Mouse (Mus musculus) forebrain, embryonic 14.5 days (tissue): ENCODE results near the gene Tmem151a. TPM values are rescaled to one million over a fixed set of nuclear protein-coding genes. Genes with fewer than 3 reads are reported as not detected.
A peak's percentile ranks its signal among the peaks of the same experiment; 100 is the strongest.

ENCODE experiments used
- ATAC-seq: fragments of 200-750 bp; cut with Nextera tagmentation; 2 replicates; pipeline ENCODE4 v1.8.0; 2017; ENCODE audit warnings: mild to moderate bottlenecking, moderate library complexity
- DNase-seq: peaks from one replicate; pipeline ENCODE4 v3.0.0-alpha.2; 2015; ENCODE audit warnings: low spot score
- H3K27ac ChIP-seq: fragments of 300-500 bp; sonication (generic); 2 replicates; pipeline ENCODE4 v1.5.1; 2014; ENCODE audit warnings: low read depth, mild to moderate bottlenecking, control low read depth, low read length, moderate library complexity
- H3K27me3 ChIP-seq: fragments of 300-500 bp; sonication (generic); replicated peaks from 2 replicates; pipeline ENCODE4 v1.6.1; 2014; ENCODE audit warnings: low read length, control low read depth, mixed read lengths; ENCODE audit not compliant: control insufficient read depth, insufficient read depth
- H3K36me3 ChIP-seq: fragments of 300-500 bp; sonication (generic); 2 replicates; pipeline ENCODE4 v1.6.1; 2014; ENCODE audit warnings: low read length, control low read depth; ENCODE audit not compliant: control insufficient read depth, insufficient read depth
- H3K4me1 ChIP-seq: fragments of 300-500 bp; sonication (generic); 2 replicates; pipeline ENCODE4 v1.6.1; 2014; ENCODE audit warnings: antibody characterized with exemption, low read length, control low read depth; ENCODE audit not compliant: control insufficient read depth, insufficient read depth
- H3K4me2 ChIP-seq: fragments of 300-500 bp; sonication (generic); 2 replicates; pipeline ENCODE4 v1.6.1; 2014; ENCODE audit warnings: mild to moderate bottlenecking, control low read depth, low read length
- H3K4me3 ChIP-seq: fragments of 300-500 bp; sonication (generic); 2 replicates; pipeline ENCODE4 v1.5.1; 2014; ENCODE audit warnings: low read depth, low read length, control low read depth
- H3K9ac ChIP-seq: fragments of 300-500 bp; sonication (generic); 2 replicates; pipeline ENCODE4 v1.6.1; 2014; ENCODE audit warnings: mild to moderate bottlenecking, low read length, control low read depth, moderate library complexity
- H3K9me3 ChIP-seq: fragments of 300-500 bp; sonication (generic); replicated peaks from 2 replicates; pipeline ENCODE4 v1.6.1; 2016; ENCODE audit warnings: low read length, control low read depth, mixed read lengths; ENCODE audit not compliant: control insufficient read depth
- WGBS: fragments of 180-500 bp; shearing (Covaris S2); extraction: QIAGEN DNeasy Blood & Tissue Kit; methylation state at CpG from one replicate; pipeline ENCODE4 v1.1.7; 2014; 5-methylcytosine and 5-hydroxymethylcytosine counted together
- polyA plus RNA-seq: library from polyadenylated mRNA; unstranded; fragments of >200 nt; fragmentation: Nextera tagmentation; extraction: Ambion mirVana; gene quantifications from 2 replicates; pipeline ENCODE4 v1.2.1, GENCODE M21; 2014

Tmem151a gene
- polyA plus RNA-seq, 1 experiment from 2014 or later = 5.4 TPM

GRCm38 (mm10) chr19:5048138-5049056 is 36.9 kb downstream of the Tmem151a start:
- DNase-seq (no peak), ATAC-seq (no peak)
- H3K36me3 ChIP-seq = peaks cover 42% of the 10 kb centered on the region
- WGBS = 79% methylated on average over 14 of the region's 14 CpGs
- no peak overlapping the region for H3K9ac ChIP-seq
- H3K4me3 ChIP-seq = no peak overlapping the region
- H3K27me3 ChIP-seq = peaks cover 30% of the 10 kb centered on the region
- H3K4me1 ChIP-seq = no peaks in the 10 kb centered on the region
- no peak overlapping the region for H3K4me2 ChIP-seq
- no peaks in the 10 kb centered on the region for H3K9me3 ChIP-seq
- no peak overlapping the region for H3K27ac ChIP-seq

DNA sequence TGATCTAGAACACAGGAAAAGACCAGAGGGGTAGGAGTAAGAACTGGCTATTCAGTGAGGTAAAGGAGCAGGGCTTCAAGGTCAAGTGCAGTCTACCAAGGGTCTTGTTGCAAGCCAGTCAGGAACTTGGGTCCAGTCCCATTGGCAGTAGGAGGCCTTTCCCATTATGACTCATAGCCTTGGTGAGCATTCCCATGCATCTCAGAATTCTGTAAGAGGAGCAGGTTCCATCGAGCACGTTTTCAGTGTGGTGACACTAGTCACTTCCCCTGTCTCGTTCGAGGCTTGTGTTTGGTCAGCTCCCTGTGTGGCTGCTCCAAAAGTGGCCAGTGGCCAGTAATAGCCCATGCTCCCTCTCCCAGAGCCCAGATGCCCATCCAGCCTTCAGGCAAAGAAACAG is 39.8 kb downstream of the Tmem151a start:
- Histone ChIP-seq H3K27ac (no peak overlapping the region), H3K27me3 (peaks cover 4% of the 10 kb centered on the region; the same call in 1 of the 2 replicates), H3K4me3 (no peak overlapping the region), H3K9ac (no peak overlapping the region), H3K9me3 (no peaks in the 10 kb centered on the region), H3K4me1 (peaks cover 6% of the 10 kb centered on the region), H3K36me3 (peaks cover 50% of the 10 kb centered on the region), H3K4me2 (no peak overlapping the region)
- no peak for DNase-seq
- 86% methylated on average over 4 of the region's 4 CpGs for WGBS
- ATAC-seq = no peak

GRCm38 (mm10) chr19:5041588-5041987 is 43.7 kb downstream of the Tmem151a start:
- H3K27me3 ChIP-seq = no peaks in the 10 kb centered on the region
- peak overlapping the region; percentile 92 for H3K9ac ChIP-seq

GRCm38 (mm10) chr19:5040862-5041523 is 44.3 kb downstream of the Tmem151a start, which contains the start of gene Brms1:
Brms1 (plus strand) TSS chr19:5041354.
- Histone ChIP-seq H3K9ac (peak within 1 kb of the TSS; percentile 92), H3K9me3 (no peaks in the 10 kb centered on the region), H3K4me1 (peaks cover 22% of the 10 kb centered on the region), H3K4me2 (peak within 1 kb of the TSS; percentile 98), H3K27me3 (no peaks in the 10 kb centered on the region), H3K36me3 (peaks cover 19% of the 10 kb centered on the region), H3K4me3 (peak within 1 kb of the TSS; percentile 79), H3K27ac (peak within 1 kb of the TSS; percentile 10; the same call in 1 of the 2 replicates)
- WGBS = 7% methylated on average over 40 of the region's 40 CpGs
- peak; percentile 98 for DNase-seq
- peak; percentile 67 for ATAC-seq

More at GRCm38 (mm10) chr19:5041588-5041987, 43.7 kb downstream of the Tmem151a start:
- Histone ChIP-seq H3K9me3 (no peaks in the 10 kb centered on the region), H3K4me1 (peaks cover 22% of the 10 kb centered on the region), H3K4me2 (peak overlapping the region; percentile 98), H3K36me3 (peaks cover 25% of the 10 kb centered on the region), H3K4me3 (peak overlapping the region; percentile 79), H3K27ac (peak overlapping the region; percentile 10; the same call in 1 of the 2 replicates)
- DNase-seq (no peak), ATAC-seq (no peak; the same call in 1 of the 2 replicates)
- 2% methylated on average over 16 of the region's 16 CpGs for WGBS

DNA sequence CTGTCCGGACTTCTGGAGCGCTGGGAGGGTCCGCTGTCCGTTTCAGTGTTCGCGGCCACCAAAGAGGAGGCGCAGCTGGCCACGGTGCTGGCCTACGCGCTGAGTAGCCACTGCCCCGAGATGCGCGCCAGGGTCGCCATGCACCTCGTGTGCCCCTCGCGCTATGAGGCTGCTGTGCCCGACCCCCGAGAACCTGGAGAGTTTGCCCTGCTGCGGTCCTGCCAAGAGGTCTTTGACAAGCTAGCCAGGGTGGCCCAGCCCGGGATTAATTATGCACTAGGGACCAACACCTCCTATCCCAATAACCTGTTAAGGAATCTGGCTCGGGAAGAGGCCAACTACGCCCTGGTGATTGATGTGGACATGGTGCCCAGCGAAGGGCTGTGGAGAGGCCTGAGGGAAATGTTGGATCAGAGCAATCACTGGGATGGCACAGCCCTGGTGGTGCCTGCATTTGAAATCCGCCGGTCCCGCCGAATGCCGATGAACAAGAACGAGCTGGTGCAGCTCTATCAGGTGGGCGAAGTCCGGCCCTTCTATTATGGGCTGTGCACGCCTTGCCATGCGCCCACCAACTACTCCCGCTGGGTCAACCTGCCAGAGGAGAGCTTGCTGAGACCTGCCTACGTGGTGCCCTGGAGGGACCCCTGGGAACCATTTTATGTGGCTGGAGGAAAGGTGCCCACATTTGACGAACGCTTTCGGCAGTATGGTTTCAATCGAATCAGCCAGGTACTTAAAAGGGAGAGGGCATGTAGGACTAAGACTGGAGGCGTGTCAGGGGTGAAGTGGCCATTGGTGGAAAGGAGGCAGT is 45.8 kb downstream of the Tmem151a start:
- H3K9me3 ChIP-seq = no peaks in the 10 kb centered on the region
- peak overlapping the region; percentile 92 for H3K9ac ChIP-seq
- WGBS = 8% methylated on average over 41 of the region's 41 CpGs
- peak overlapping the region; percentile 98 for H3K4me2 ChIP-seq
- DNase-seq (no peak), ATAC-seq (peak; percentile 11)
- H3K4me3 ChIP-seq = peak overlapping the region; percentile 79
- H3K27me3 ChIP-seq = no peaks in the 10 kb centered on the region
- peak overlapping the region; percentile 86; the same call in 1 of the 2 replicates for H3K27ac ChIP-seq
- peaks cover 11% of the 10 kb centered on the region for H3K36me3 ChIP-seq
- H3K4me1 ChIP-seq = peaks cover 22% of the 10 kb centered on the region

DNA sequence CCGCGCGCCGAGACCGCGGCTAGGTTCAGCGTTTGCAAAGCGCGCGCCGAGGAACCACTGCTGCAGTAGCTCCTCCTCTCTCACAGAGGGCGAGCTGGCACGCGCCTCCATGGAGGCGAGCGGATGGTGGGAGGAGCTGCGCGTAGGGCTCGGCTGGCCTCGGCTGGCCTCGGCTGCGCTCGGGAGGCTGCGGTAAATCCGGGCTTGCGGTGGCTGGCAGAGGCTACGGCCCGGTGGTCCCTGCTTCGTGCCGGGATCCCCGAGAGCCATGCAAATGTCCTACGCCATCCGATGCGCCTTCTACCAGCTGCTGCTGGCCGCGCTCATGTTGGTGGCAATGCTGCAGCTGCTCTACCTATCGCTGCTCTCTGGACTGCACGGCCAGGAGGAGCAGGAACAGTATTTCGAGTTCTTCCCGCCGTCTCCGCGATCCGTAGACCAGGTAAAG is 46.6 kb downstream of the Tmem151a start, which contains the start of the genes B4gat1 and AC124502.3:
Gene B4gat1 (plus strand): TSS at position 118 of the 448 bp plus-strand sequence.
Gene AC124502.3 (plus strand): TSS at position 183 of the 448 bp plus-strand sequence.
- DNase-seq (peak; percentile 98), ATAC-seq (peak; percentile 94)
- WGBS = 0% methylated on average over 44 of the region's 44 CpGs
- no peaks in the 10 kb centered on the region for H3K27me3 ChIP-seq
- H3K27ac ChIP-seq = peak within 1 kb of the TSS; percentile 86
- peaks cover 22% of the 10 kb centered on the region for H3K4me1 ChIP-seq
- peak within 1 kb of the TSS; percentile 98 for H3K4me2 ChIP-seq
- peak within 1 kb of the TSS; percentile 92 for H3K9ac ChIP-seq
- H3K4me3 ChIP-seq = peak within 1 kb of the TSS; percentile 79
- no peaks in the 10 kb centered on the region for H3K9me3 ChIP-seq
- H3K36me3 ChIP-seq = peaks cover 7% of the 10 kb centered on the region

- Histone ChIP-seq H3K27me3 (no peaks in the 10 kb centered on the region), H3K27ac (peak overlapping the region; percentile 86), H3K36me3 (peaks cover 4% of the 10 kb centered on the region; the same call in 1 of the 2 replicates), H3K4me3 (peak overlapping the region; percentile 79), H3K4me1 (peaks cover 22% of the 10 kb centered on the region), H3K9me3 (no peaks in the 10 kb centered on the region), H3K4me2 (peak overlapping the region; percentile 98), H3K9ac (peak overlapping the region; percentile 92)
- ATAC-seq = peak; percentile 57
- WGBS = 4% methylated on average over 32 of the region's 32 CpGs
- peak; percentile 92 for DNase-seq
Observed at GRCm38 (mm10) chr19:5037678-5038571, 47.4 kb downstream of the Tmem151a start.
